Mouse (Mus musculus): ENCODE data around the gene Kif26a. TPM values are rescaled to one million over a fixed set of nuclear protein-coding genes. Genes with fewer than 3 reads are reported as not detected.
A peak's percentile ranks its signal among the peaks of the same experiment; 100 is the strongest.

Kif26a gene
- total and polyA plus RNA-seq, 2 experiments from 2014 or later = 2.8 to 26.0 TPM

GRCm38 (mm10) chr12:112164840-112165219 is 18.8 kb downstream of the Kif26a start:
- Histone ChIP-seq H3K9ac (replicated peaks; ENCODE audit: low read depth, low read length) (no peak overlapping the region), H3K36me3 (replicated peaks; ENCODE audit: control insufficient read depth, insufficient read depth, low read length) (no peaks in the 10 kb centered on the region), H3K27me3 (ENCODE audit: control insufficient read depth, insufficient read depth, low read length) (0 out of 2 replicates have a peak, but pooled peaks cover 4% of the 10 kb centered on the region), H3K4me3 (ENCODE audit: low read depth, low read length) (no peak overlapping the region), H3K4me1 (ENCODE audit: control insufficient read depth, insufficient read depth) (no peaks in the 10 kb centered on the region), H3K27ac (ENCODE audit: low read depth) (no peak overlapping the region), H3K9me3 (replicated peaks; ENCODE audit: control insufficient read depth, low read length) (no peaks in the 10 kb centered on the region), H3K4me2 (ENCODE audit: low read depth, low read length) (no peak overlapping the region)
- ATAC-seq (ENCODE audit: insufficient read depth, low read depth) (no peak), DNase-seq (ENCODE audit: low spot score) (no peak)
- WGBS = 71% methylated on average over 6 of the region's 6 CpGs
- TF ChIP-seq CTCF (IDR thresholded peaks at IDR 0.05; ENCODE audit: low read depth) (no peak), EP300 (IDR thresholded peaks at IDR 0.05; ENCODE audit: low read depth) (no peak)

DNA sequence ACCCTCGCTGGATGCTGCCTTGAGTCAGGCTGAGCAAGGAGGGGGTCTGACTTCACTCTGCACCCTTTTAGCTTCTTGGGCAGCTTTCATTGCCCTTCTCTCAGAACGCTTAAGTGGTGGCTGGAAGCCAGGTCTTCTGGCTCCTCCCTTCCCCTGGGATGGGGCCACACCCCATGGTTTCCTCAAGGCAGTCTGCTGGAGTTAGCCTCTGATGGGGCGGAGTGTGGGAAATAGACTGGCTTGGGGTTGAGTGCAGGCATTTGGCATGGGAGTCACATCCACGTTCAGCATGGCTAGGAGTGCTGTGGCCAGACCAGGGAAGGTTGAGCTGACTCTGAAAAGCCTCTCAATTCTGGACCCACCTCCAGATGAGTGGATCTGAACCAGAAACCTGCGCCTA is 23.2 kb downstream of the Kif26a start:
- ATAC-seq (ENCODE audit: insufficient read depth, low read depth) = peak; percentile 53

GRCm38 (mm10) chr12:112170671-112171574 is 24.9 kb downstream of the Kif26a start:
- Histone ChIP-seq H3K4me1 (ENCODE audit: control insufficient read depth, insufficient read depth) (no peaks in the 10 kb centered on the region), H3K9ac (replicated peaks; ENCODE audit: low read depth, low read length) (no peak overlapping the region), H3K9me3 (replicated peaks; ENCODE audit: control insufficient read depth, low read length) (no peaks in the 10 kb centered on the region), H3K36me3 (replicated peaks; ENCODE audit: control insufficient read depth, insufficient read depth, low read length) (no peaks in the 10 kb centered on the region), H3K27me3 (ENCODE audit: control insufficient read depth, insufficient read depth, low read length) (no peaks in the 10 kb centered on the region), H3K27ac (ENCODE audit: low read depth) (no peak overlapping the region), H3K4me2 (ENCODE audit: low read depth, low read length) (no peak overlapping the region), H3K4me3 (ENCODE audit: low read depth, low read length) (no peak overlapping the region)
- WGBS = 46% methylated on average over 20 of the region's 20 CpGs
- ATAC-seq (ENCODE audit: insufficient read depth, low read depth) (no peak), DNase-seq (ENCODE audit: low spot score) (no peak)
- TF ChIP-seq EP300 (IDR thresholded peaks at IDR 0.05; ENCODE audit: low read depth) (no peak), CTCF (IDR thresholded peaks at IDR 0.05; ENCODE audit: low read depth) (no peak)

More for the DNA sequence above, 23.2 kb downstream of the Kif26a start:
- Histone ChIP-seq H3K4me2 (ENCODE audit: low read depth, low read length) (no peak overlapping the region), H3K4me3 (ENCODE audit: low read depth, low read length) (no peak overlapping the region), H3K9ac (replicated peaks; ENCODE audit: low read depth, low read length) (no peak overlapping the region), H3K27ac (ENCODE audit: low read depth) (0 out of 2 replicates have a peak overlapping the region, but pooled peaks have one; percentile 2), H3K9me3 (replicated peaks; ENCODE audit: control insufficient read depth, low read length) (no peaks in the 10 kb centered on the region), H3K27me3 (ENCODE audit: control insufficient read depth, insufficient read depth, low read length) (no peaks in the 10 kb centered on the region), H3K4me1 (ENCODE audit: control insufficient read depth, insufficient read depth) (no peaks in the 10 kb centered on the region), H3K36me3 (replicated peaks; ENCODE audit: control insufficient read depth, insufficient read depth, low read length) (no peaks in the 10 kb centered on the region)
- DNase-seq (ENCODE audit: low spot score) = peak; percentile 55
- WGBS = 47% methylated on average over 5 of the region's 5 CpGs
- TF ChIP-seq CTCF (IDR thresholded peaks at IDR 0.05; ENCODE audit: low read depth) = no peak
- no peak for TF ChIP-seq EP300 (IDR thresholded peaks at IDR 0.05; ENCODE audit: low read depth)

- H3K4me3 ChIP-seq (ENCODE audit: low read depth, low read length) = no peak overlapping the region
- H3K4me1 ChIP-seq (ENCODE audit: control insufficient read depth, insufficient read depth) = no peaks in the 10 kb centered on the region
- H3K9me3 ChIP-seq (replicated peaks; ENCODE audit: control insufficient read depth, low read length) = no peaks in the 10 kb centered on the region
- no peak overlapping the region for H3K9ac ChIP-seq (replicated peaks; ENCODE audit: low read depth, low read length)
- WGBS = 83% methylated on average over 1 of the region's 1 CpGs
- TF ChIP-seq CTCF (IDR thresholded peaks at IDR 0.05; ENCODE audit: low read depth) (no peak), EP300 (IDR thresholded peaks at IDR 0.05; ENCODE audit: low read depth) (no peak)
- H3K27me3 ChIP-seq (ENCODE audit: control insufficient read depth, insufficient read depth, low read length) = no peaks in the 10 kb centered on the region
- no peak for DNase-seq (ENCODE audit: low spot score)
- ATAC-seq (ENCODE audit: insufficient read depth, low read depth) = no peak
- H3K36me3 ChIP-seq (replicated peaks; ENCODE audit: control insufficient read depth, insufficient read depth, low read length) = no peaks in the 10 kb centered on the region
- no peak overlapping the region for H3K27ac ChIP-seq (ENCODE audit: low read depth)
- no peak overlapping the region for H3K4me2 ChIP-seq (ENCODE audit: low read depth, low read length)
Measured at GRCm38 (mm10) chr12:112171657-112172056, 25.6 kb downstream of the Kif26a start.

GRCm38 (mm10) chr12:112172214-112172613 is 26.2 kb downstream of the Kif26a start:
- 0 out of 2 replicates have a peak, but pooled peaks cover under 1% of the 10 kb centered on the region for H3K36me3 ChIP-seq (replicated peaks; ENCODE audit: control insufficient read depth, insufficient read depth, low read length)
- no peaks in the 10 kb centered on the region for H3K4me1 ChIP-seq (ENCODE audit: control insufficient read depth, insufficient read depth)
- no peak for TF ChIP-seq EP300 (IDR thresholded peaks at IDR 0.05; ENCODE audit: low read depth)
- 82% methylated on average over 8 of the region's 8 CpGs for WGBS
- no peak overlapping the region for H3K27ac ChIP-seq (ENCODE audit: low read depth)
- H3K9ac ChIP-seq (replicated peaks; ENCODE audit: low read depth, low read length) = no peak overlapping the region
- no peaks in the 10 kb centered on the region for H3K27me3 ChIP-seq (ENCODE audit: control insufficient read depth, insufficient read depth, low read length)
- H3K9me3 ChIP-seq (replicated peaks; ENCODE audit: control insufficient read depth, low read length) = no peaks in the 10 kb centered on the region
- H3K4me2 ChIP-seq (ENCODE audit: low read depth, low read length) = no peak overlapping the region
- H3K4me3 ChIP-seq (ENCODE audit: low read depth, low read length) = no peak overlapping the region
- DNase-seq (ENCODE audit: low spot score) (no peak), ATAC-seq (ENCODE audit: insufficient read depth, low read depth) (no peak)
